Mouse (Mus musculus): Measurements from ENCODE around the gene Arhgef19. TPM values are rescaled to one million over a fixed set of nuclear protein-coding genes. Genes with fewer than 3 reads are reported as not detected.
A peak's percentile ranks its signal among the peaks of the same experiment; 100 is the strongest.

Gene Arhgef19
- polyA plus RNA-seq, 1 experiment from 2014 or later = 3.2 TPM

- 63% methylated on average over 15 of the region's 15 CpGs for WGBS
Observed at GRCm38 (mm10) chr4:141279327-141279726, 40.0 kb downstream of the Arhgef19 start.

GRCm38 (mm10) chr4:141279783-141280182 is 40.5 kb downstream of the Arhgef19 start:
- H3K27ac ChIP-seq = no peak overlapping the region
- H3K4me2 ChIP-seq = no peak overlapping the region
- H3K4me3 ChIP-seq = no peak overlapping the region
- ATAC-seq (replicated peaks; ENCODE audit: insufficient number of reproducible peaks, insufficient read depth, low FRiP score, low read depth) = no peak
- peaks cover 42% of the 10 kb centered on the region for H3K4me1 ChIP-seq (replicated peaks)
- H3K36me3 ChIP-seq = no peaks in the 10 kb centered on the region
- peaks cover 7% of the 10 kb centered on the region; the same call in 1 of the 2 replicates for H3K27me3 ChIP-seq
- WGBS = 88% methylated on average over 6 of the region's 6 CpGs
- no peak overlapping the region for H3K9ac ChIP-seq
- H3K9me3 ChIP-seq (replicated peaks) = no peaks in the 10 kb centered on the region

More at GRCm38 (mm10) chr4:141279327-141279726, 40.0 kb downstream of the Arhgef19 start:
- Histone ChIP-seq H3K27me3 (peaks cover 7% of the 10 kb centered on the region; the same call in 1 of the 2 replicates), H3K4me1 (replicated peaks) (peaks cover 46% of the 10 kb centered on the region), H3K27ac (peak overlapping the region; percentile 83; the same call in 1 of the 2 replicates), H3K4me2 (peak overlapping the region; percentile 18; the same call in 1 of the 2 replicates), H3K9me3 (replicated peaks) (no peaks in the 10 kb centered on the region), H3K36me3 (no peaks in the 10 kb centered on the region), H3K9ac (no peak overlapping the region), H3K4me3 (no peak overlapping the region)
- no peak for ATAC-seq (replicated peaks; ENCODE audit: insufficient number of reproducible peaks, insufficient read depth, low FRiP score, low read depth)

GRCm38 (mm10) chr4:141280471-141280870 is 41.2 kb downstream of the Arhgef19 start:
- Histone ChIP-seq H3K36me3 (no peaks in the 10 kb centered on the region), H3K9me3 (replicated peaks) (no peaks in the 10 kb centered on the region), H3K4me2 (no peak overlapping the region), H3K4me1 (replicated peaks) (peaks cover 40% of the 10 kb centered on the region), H3K4me3 (no peak overlapping the region), H3K9ac (no peak overlapping the region), H3K27me3 (peaks cover 7% of the 10 kb centered on the region; the same call in 1 of the 2 replicates), H3K27ac (no peak overlapping the region)
- ATAC-seq (replicated peaks; ENCODE audit: insufficient number of reproducible peaks, insufficient read depth, low FRiP score, low read depth) = no peak
- WGBS = 81% methylated on average over 1 of the region's 1 CpGs

- H3K9me3 ChIP-seq (replicated peaks) = no peaks in the 10 kb centered on the region
- no peak for ATAC-seq (replicated peaks; ENCODE audit: insufficient number of reproducible peaks, insufficient read depth, low FRiP score, low read depth)
- 44% methylated on average over 6 of the region's 6 CpGs for WGBS
- peaks cover 40% of the 10 kb centered on the region for H3K4me1 ChIP-seq (replicated peaks)
- H3K4me2 ChIP-seq = no peak overlapping the region
- no peaks in the 10 kb centered on the region for H3K36me3 ChIP-seq
- H3K27me3 ChIP-seq = peaks cover 4% of the 10 kb centered on the region; the same call in 1 of the 2 replicates
- no peak overlapping the region for H3K9ac ChIP-seq
- H3K4me3 ChIP-seq = no peak overlapping the region
- no peak overlapping the region for H3K27ac ChIP-seq
Observed at GRCm38 (mm10) chr4:141281153-141281552, 41.9 kb downstream of the Arhgef19 start.

- H3K9me3 ChIP-seq (replicated peaks) = no peaks in the 10 kb centered on the region
- H3K9ac ChIP-seq = no peak overlapping the region
- WGBS = 30% methylated on average over 1 of the region's 1 CpGs
- peaks cover 40% of the 10 kb centered on the region for H3K4me1 ChIP-seq (replicated peaks)
- no peak overlapping the region for H3K4me2 ChIP-seq
- no peak for ATAC-seq (replicated peaks; ENCODE audit: insufficient number of reproducible peaks, insufficient read depth, low FRiP score, low read depth)
- no peaks in the 10 kb centered on the region for H3K36me3 ChIP-seq
- H3K27me3 ChIP-seq = peaks cover 4% of the 10 kb centered on the region; the same call in 1 of the 2 replicates
- no peak overlapping the region for H3K4me3 ChIP-seq
- H3K27ac ChIP-seq = no peak overlapping the region
Observed at GRCm38 (mm10) chr4:141281578-141281977, 42.3 kb downstream of the Arhgef19 start.

GRCm38 (mm10) chr4:141282087-141282486 is 42.8 kb downstream of the Arhgef19 start:
- Histone ChIP-seq H3K27me3 (peaks cover 4% of the 10 kb centered on the region; the same call in 1 of the 2 replicates), H3K4me2 (no peak overlapping the region), H3K9me3 (replicated peaks) (no peaks in the 10 kb centered on the region), H3K36me3 (no peaks in the 10 kb centered on the region), H3K9ac (no peak overlapping the region), H3K4me3 (no peak overlapping the region), H3K4me1 (replicated peaks) (peaks cover 42% of the 10 kb centered on the region), H3K27ac (no peak overlapping the region)
- 56% methylated on average over 3 of the region's 3 CpGs for WGBS
- ATAC-seq (replicated peaks; ENCODE audit: insufficient number of reproducible peaks, insufficient read depth, low FRiP score, low read depth) = no peak

GRCm38 (mm10) chr4:141282623-141283022 is 43.3 kb downstream of the Arhgef19 start:
- Histone ChIP-seq H3K9me3 (replicated peaks) (no peaks in the 10 kb centered on the region), H3K27me3 (peaks cover 8% of the 10 kb centered on the region; the same call in 1 of the 2 replicates), H3K27ac (no peak overlapping the region), H3K4me3 (no peak overlapping the region), H3K36me3 (no peaks in the 10 kb centered on the region), H3K4me1 (replicated peaks) (peaks cover 42% of the 10 kb centered on the region), H3K4me2 (no peak overlapping the region), H3K9ac (no peak overlapping the region)
- ATAC-seq (replicated peaks; ENCODE audit: insufficient number of reproducible peaks, insufficient read depth, low FRiP score, low read depth) = no peak
- 72% methylated on average over 5 of the region's 5 CpGs for WGBS

- Histone ChIP-seq H3K36me3 (no peaks in the 10 kb centered on the region), H3K4me2 (no peak overlapping the region), H3K9me3 (replicated peaks) (no peaks in the 10 kb centered on the region), H3K9ac (no peak overlapping the region), H3K4me1 (replicated peaks) (peaks cover 38% of the 10 kb centered on the region), H3K4me3 (no peak overlapping the region), H3K27me3 (peaks cover 15% of the 10 kb centered on the region; the same call in 1 of the 2 replicates), H3K27ac (no peak overlapping the region)
- ATAC-seq (replicated peaks; ENCODE audit: insufficient number of reproducible peaks, insufficient read depth, low FRiP score, low read depth) = no peak
- 54% methylated on average over 11 of the region's 12 CpGs for WGBS
Observed at GRCm38 (mm10) chr4:141283176-141283878, 44.0 kb downstream of the Arhgef19 start.

- WGBS = 24% methylated on average over 8 of the region's 8 CpGs
- Histone ChIP-seq H3K9ac (peak overlapping the region; percentile 40; the same call in 1 of the 2 replicates), H3K4me3 (no peak overlapping the region), H3K4me2 (no peak overlapping the region), H3K27ac (no peak overlapping the region; the same call in 1 of the 2 replicates), H3K36me3 (no peaks in the 10 kb centered on the region), H3K27me3 (peaks cover 18% of the 10 kb centered on the region; the same call in 1 of the 2 replicates), H3K4me1 (replicated peaks) (peaks cover 33% of the 10 kb centered on the region), H3K9me3 (replicated peaks) (no peaks in the 10 kb centered on the region)
- ATAC-seq (replicated peaks; ENCODE audit: insufficient number of reproducible peaks, insufficient read depth, low FRiP score, low read depth) = no peak
Observed at GRCm38 (mm10) chr4:141283879-141284411, 44.6 kb downstream of the Arhgef19 start.

GRCm38 (mm10) chr4:141284486-141284885 is 45.2 kb downstream of the Arhgef19 start:
- Histone ChIP-seq H3K27ac (no peak overlapping the region), H3K9me3 (replicated peaks) (no peaks in the 10 kb centered on the region), H3K4me3 (no peak overlapping the region), H3K4me1 (replicated peaks) (peaks cover 28% of the 10 kb centered on the region), H3K27me3 (peaks cover 22% of the 10 kb centered on the region), H3K9ac (no peak overlapping the region), H3K36me3 (no peaks in the 10 kb centered on the region), H3K4me2 (no peak overlapping the region)
- ATAC-seq (replicated peaks; ENCODE audit: insufficient number of reproducible peaks, insufficient read depth, low FRiP score, low read depth) = no peak
- WGBS = 72% methylated on average over 3 of the region's 3 CpGs

- H3K27ac ChIP-seq = no peak overlapping the region
Observed at GRCm38 (mm10) chr4:141285128-141285527, 45.8 kb downstream of the Arhgef19 start.

More at GRCm38 (mm10) chr4:141285128-141285527, 45.8 kb downstream of the Arhgef19 start:
- Histone ChIP-seq H3K9me3 (replicated peaks) (no peaks in the 10 kb centered on the region), H3K27me3 (peaks cover 28% of the 10 kb centered on the region), H3K4me1 (replicated peaks) (peaks cover 28% of the 10 kb centered on the region), H3K4me2 (no peak overlapping the region), H3K36me3 (no peaks in the 10 kb centered on the region), H3K9ac (no peak overlapping the region), H3K4me3 (no peak overlapping the region)
- 36% methylated on average over 6 of the region's 8 CpGs for WGBS
- no peak for ATAC-seq (replicated peaks; ENCODE audit: insufficient number of reproducible peaks, insufficient read depth, low FRiP score, low read depth)

Measured in heart, embryonic 15.5 days (tissue).